Mouse (Mus musculus) lung, postnatal 36 days (tissue): ENCODE results near the gene Tspan2.

Experiments used
- DNase-seq: peaks from one replicate; pipeline ENCODE4 v3.0.0; 2022; ENCODE audit warnings: mixed read lengths

The Tspan2 gene

GRCm38 (mm10) chr3:102734313-102735030 lies at the start of gene Tspan2:
TSS of gene Tspan2 (plus strand) at chr3:102734529.
- peak; percentile 68 for DNase-seq

- no peak for DNase-seq
Measured at GRCm38 (mm10) chr3:102686861-102687260, 47.5 kb upstream of the Tspan2 start.

- no peak for DNase-seq
Measured at GRCm38 (mm10) chr3:102687852-102688251, 46.5 kb upstream of the Tspan2 start.

GRCm38 (mm10) chr3:102691802-102692484 lies 42.4 kb upstream of the Tspan2 start:
- peak; percentile 78 for DNase-seq

- DNase-seq = no peak
Measured at GRCm38 (mm10) chr3:102692758-102693325, 41.5 kb upstream of the Tspan2 start.

- no peak for DNase-seq
Measured at GRCm38 (mm10) chr3:102698127-102698526, 36.2 kb upstream of the Tspan2 start.

GRCm38 (mm10) chr3:102701303-102701702 lies 33.0 kb upstream of the Tspan2 start:
- no peak for DNase-seq

GRCm38 (mm10) chr3:102701902-102702544 lies 32.3 kb upstream of the Tspan2 start:
- DNase-seq = peak; percentile 83

- DNase-seq = no peak
Measured at GRCm38 (mm10) chr3:102704001-102704401, 30.3 kb upstream of the Tspan2 start.

GRCm38 (mm10) chr3:102708599-102708998 lies 25.7 kb upstream of the Tspan2 start:
- no peak for DNase-seq

- DNase-seq = peak; percentile 93
Measured at GRCm38 (mm10) chr3:102715066-102715584, 19.2 kb upstream of the Tspan2 start.

- no peak for DNase-seq
Measured at GRCm38 (mm10) chr3:102715839-102716238, 18.5 kb upstream of the Tspan2 start.

GRCm38 (mm10) chr3:102717586-102718285 lies 16.6 kb upstream of the Tspan2 start:
- DNase-seq = no peak

- DNase-seq = no peak
Measured at GRCm38 (mm10) chr3:102723154-102723553, 11.2 kb upstream of the Tspan2 start.

GRCm38 (mm10) chr3:102723841-102724570 lies 10.3 kb upstream of the Tspan2 start:
- DNase-seq = peak; percentile 82

GRCm38 (mm10) chr3:102724798-102725459 lies 9.4 kb upstream of the Tspan2 start:
- DNase-seq = no peak

GRCm38 (mm10) chr3:102729416-102729815 lies 4.9 kb upstream of the Tspan2 start:
- peak; percentile 51 for DNase-seq

GRCm38 (mm10) chr3:102731112-102731511 lies 3.2 kb upstream of the Tspan2 start:
- no peak for DNase-seq

- no peak for DNase-seq
Measured at GRCm38 (mm10) chr3:102732619-102733018, 1.7 kb upstream of the Tspan2 start.

- no peak for DNase-seq
Measured at GRCm38 (mm10) chr3:102733050-102733449, 1.3 kb upstream of the Tspan2 start.

GRCm38 (mm10) chr3:102733936-102734312 lies 405 bp upstream of the Tspan2 start:
- no peak for DNase-seq
